Mouse (Mus musculus) limb, embryonic 13.5 days (tissue): ENCODE data around the gene Ano8. TPM values are rescaled to one million over a fixed set of nuclear protein-coding genes. Genes with fewer than 3 reads are reported as not detected.

Experiments used
- ATAC-seq: fragments of 200-750 bp; cut with Nextera tagmentation; 2 replicates; pipeline ENCODE4 v1.8.0; 2017; ENCODE audit warnings: low read depth, moderate number of reproducible peaks, moderate TSS enrichment; ENCODE audit not compliant: low FRiP score
- H3K27ac ChIP-seq: fragments of 300-500 bp; sonication (generic); 2 replicates; pipeline ENCODE4 v1.5.1; 2015; ENCODE audit warnings: inconsistent platforms, mild to moderate bottlenecking, moderate library complexity
- H3K27me3 ChIP-seq: fragments of 300-500 bp; sonication (generic); 2 replicates; pipeline ENCODE4 v1.6.1; 2015; ENCODE audit warnings: mild to moderate bottlenecking, inconsistent platforms
- H3K36me3 ChIP-seq: fragments of 300-500 bp; sonication (generic); 2 replicates; pipeline ENCODE4 v1.6.1; 2015; ENCODE audit warnings: inconsistent platforms, mild to moderate bottlenecking, moderate library complexity
- H3K4me1 ChIP-seq: fragments of 300-500 bp; sonication (generic); 2 replicates; pipeline ENCODE4 v1.6.1; 2015; ENCODE audit warnings: inconsistent platforms
- H3K4me2 ChIP-seq: fragments of 300-500 bp; sonication (generic); replicated peaks from 2 replicates; pipeline ENCODE4 v1.6.1; 2015; ENCODE audit warnings: inconsistent platforms, mild to moderate bottlenecking, moderate library complexity
- H3K4me3 ChIP-seq: fragments of 300-500 bp; sonication (generic); 2 replicates; pipeline ENCODE4 v1.5.1; 2015; ENCODE audit warnings: moderate library complexity, mild to moderate bottlenecking, inconsistent platforms
- H3K9ac ChIP-seq: fragments of 300-500 bp; sonication (generic); 2 replicates; pipeline ENCODE4 v1.6.1; 2015; ENCODE audit warnings: mild to moderate bottlenecking, inconsistent platforms
- H3K9me3 ChIP-seq: fragments of 300-500 bp; sonication (generic); 2 replicates; pipeline ENCODE4 v1.6.1; 2016; ENCODE audit warnings: inconsistent platforms
- WGBS: fragments of 180-500 bp; shearing (Covaris S2); methylation state at CpG from one replicate; pipeline ENCODE4 v1.1.7; 2015; 5-methylcytosine and 5-hydroxymethylcytosine counted together
- polyA plus RNA-seq: library from polyadenylated mRNA; unstranded; fragments of >200 nt; fragmentation: Nextera tagmentation; extraction: Ambion mirVana; gene quantifications from 2 replicates; pipeline ENCODE4 v1.2.1, GENCODE M21; 2015

Gene Ano8
- polyA plus RNA-seq, 1 experiment from 2014 or later, result 1.5 TPM

- no peaks in the 10 kb centered on the region for H3K9me3 ChIP-seq
These were observed 10.1 kb downstream of the Ano8 start for GRCm38 (mm10) chr8:71475702-71476075.

GRCm38 (mm10) chr8:71474785-71475701 lies 10.7 kb downstream of the Ano8 start:
- peak overlapping the region; percentile 65; the same call in 1 of the 2 replicates for H3K4me3 ChIP-seq
- ATAC-seq, result no peak
- H3K9ac ChIP-seq, result 0 out of 2 replicates have a peak overlapping the region, but pooled peaks have one; percentile 80
- H3K36me3 ChIP-seq, result peaks cover 61% of the 10 kb centered on the region
- H3K4me1 ChIP-seq, result peaks cover 31% of the 10 kb centered on the region
- peak overlapping the region; percentile 86; the same call in 1 of the 2 replicates for H3K4me2 ChIP-seq
- H3K9me3 ChIP-seq, result no peaks in the 10 kb centered on the region
- no peaks in the 10 kb centered on the region for H3K27me3 ChIP-seq
- H3K27ac ChIP-seq, result 0 out of 2 replicates have a peak overlapping the region, but pooled peaks have one; percentile 79
- WGBS, result 85% methylated on average over 25 of the region's 25 CpGs

More at GRCm38 (mm10) chr8:71475702-71476075, 10.1 kb downstream of the Ano8 start:
- Histone ChIP-seq H3K4me3 (peak overlapping the region; percentile 65), H3K4me1 (peaks cover 25% of the 10 kb centered on the region), H3K36me3 (peaks cover 67% of the 10 kb centered on the region), H3K27ac (peak overlapping the region; percentile 79; the same call in 1 of the 2 replicates), H3K9ac (peak overlapping the region; percentile 80), H3K4me2 (peak overlapping the region; percentile 86), H3K27me3 (no peaks in the 10 kb centered on the region)
- ATAC-seq, result 0 out of 2 replicates have a peak, but pooled peaks have one; percentile 4
- WGBS, result 16% methylated on average over 4 of the region's 4 CpGs

GRCm38 (mm10) chr8:71474344-71474743 lies 11.4 kb downstream of the Ano8 start:
- Histone ChIP-seq H3K9me3 (no peaks in the 10 kb centered on the region), H3K36me3 (peaks cover 54% of the 10 kb centered on the region), H3K27me3 (no peaks in the 10 kb centered on the region), H3K4me2 (no peak overlapping the region), H3K4me1 (peaks cover 37% of the 10 kb centered on the region), H3K27ac (no peak overlapping the region), H3K9ac (no peak overlapping the region), H3K4me3 (no peak overlapping the region)
- 97% methylated on average over 18 of the region's 18 CpGs for WGBS
- no peak for ATAC-seq

- Histone ChIP-seq H3K4me1 (peaks cover 37% of the 10 kb centered on the region), H3K27me3 (no peaks in the 10 kb centered on the region), H3K4me2 (no peak overlapping the region), H3K4me3 (no peak overlapping the region), H3K9me3 (no peaks in the 10 kb centered on the region), H3K9ac (no peak overlapping the region), H3K36me3 (peaks cover 47% of the 10 kb centered on the region), H3K27ac (no peak overlapping the region)
- WGBS, result 85% methylated on average over 8 of the region's 8 CpGs
- no peak for ATAC-seq
These were observed 13.0 kb downstream of the Ano8 start for GRCm38 (mm10) chr8:71472601-71473386.

GRCm38 (mm10) chr8:71471861-71472260 lies 13.9 kb downstream of the Ano8 start:
- 93% methylated on average over 17 of the region's 17 CpGs for WGBS
- Histone ChIP-seq H3K9ac (no peak overlapping the region), H3K36me3 (peaks cover 47% of the 10 kb centered on the region), H3K4me3 (no peak overlapping the region), H3K4me1 (peaks cover 28% of the 10 kb centered on the region), H3K9me3 (no peaks in the 10 kb centered on the region), H3K27me3 (no peaks in the 10 kb centered on the region), H3K27ac (no peak overlapping the region), H3K4me2 (no peak overlapping the region)
- ATAC-seq, result no peak

- Histone ChIP-seq H3K9me3 (no peaks in the 10 kb centered on the region), H3K36me3 (peaks cover 47% of the 10 kb centered on the region), H3K27me3 (no peaks in the 10 kb centered on the region), H3K9ac (no peak overlapping the region), H3K4me1 (peaks cover 26% of the 10 kb centered on the region), H3K27ac (no peak overlapping the region), H3K4me2 (peak overlapping the region; percentile 94; the same call in 1 of the 2 replicates), H3K4me3 (no peak overlapping the region)
- WGBS, result 75% methylated on average over 5 of the region's 5 CpGs
- no peak for ATAC-seq
These were observed 14.9 kb downstream of the Ano8 start for GRCm38 (mm10) chr8:71470913-71471255.

GRCm38 (mm10) chr8:71470146-71470912 lies 15.4 kb downstream of the Ano8 start:
- Histone ChIP-seq H3K4me2 (peak overlapping the region; percentile 94), H3K27ac (no peak overlapping the region), H3K9ac (peak overlapping the region; percentile 76), H3K9me3 (no peaks in the 10 kb centered on the region), H3K4me1 (peaks cover 26% of the 10 kb centered on the region), H3K27me3 (no peaks in the 10 kb centered on the region), H3K4me3 (peak overlapping the region; percentile 77), H3K36me3 (peaks cover 46% of the 10 kb centered on the region)
- WGBS, result 86% methylated on average over 3 of the region's 3 CpGs
- ATAC-seq, result no peak

GRCm38 (mm10) chr8:71469411-71469810 lies 16.4 kb downstream of the Ano8 start:
- WGBS, result 1% methylated on average over 24 of the region's 24 CpGs
- Histone ChIP-seq H3K9ac (peak overlapping the region; percentile 76), H3K27ac (0 out of 2 replicates have a peak overlapping the region, but pooled peaks have one; percentile 28), H3K9me3 (no peaks in the 10 kb centered on the region), H3K4me1 (peaks cover 26% of the 10 kb centered on the region), H3K4me3 (peak overlapping the region; percentile 77), H3K27me3 (no peaks in the 10 kb centered on the region), H3K36me3 (peaks cover 37% of the 10 kb centered on the region), H3K4me2 (peak overlapping the region; percentile 94)
- ATAC-seq, result peak; percentile 12; the same call in 1 of the 2 replicates

- WGBS, result 0% methylated on average over 51 of the region's 52 CpGs
- Histone ChIP-seq H3K9me3 (no peaks in the 10 kb centered on the region), H3K4me1 (peaks cover 31% of the 10 kb centered on the region), H3K9ac (peak within 1 kb of the TSS; percentile 76), H3K4me2 (peak within 1 kb of the TSS; percentile 94), H3K27ac (0 out of 2 replicates have a peak within 1 kb of the TSS, but pooled peaks have one; percentile 28), H3K4me3 (peak within 1 kb of the TSS; percentile 77), H3K36me3 (peaks cover 32% of the 10 kb centered on the region), H3K27me3 (no peaks in the 10 kb centered on the region)
- ATAC-seq, result peak; percentile 91
These were observed 16.8 kb downstream of the Ano8 start, which contains the start of gene Dda1 for GRCm38 (mm10) chr8:71468916-71469315. Gene Dda1 (plus strand): TSS chr8:71469199.

- Histone ChIP-seq H3K27me3 (no peaks in the 10 kb centered on the region), H3K9ac (no peak overlapping the region), H3K9me3 (no peaks in the 10 kb centered on the region), H3K27ac (no peak overlapping the region), H3K36me3 (peaks cover 23% of the 10 kb centered on the region), H3K4me3 (no peak overlapping the region), H3K4me2 (no peak overlapping the region), H3K4me1 (peaks cover 34% of the 10 kb centered on the region)
- ATAC-seq, result no peak
- 81% methylated on average over 1 of the region's 1 CpGs for WGBS
These were observed 17.8 kb downstream of the Ano8 start for GRCm38 (mm10) chr8:71468001-71468400.

- 91% methylated on average over 2 of the region's 2 CpGs for WGBS
- no peaks in the 10 kb centered on the region for H3K27me3 ChIP-seq
These were observed 18.6 kb downstream of the Ano8 start for GRCm38 (mm10) chr8:71467201-71467600.

More at GRCm38 (mm10) chr8:71467201-71467600, 18.6 kb downstream of the Ano8 start:
- H3K4me3 ChIP-seq, result no peak overlapping the region
- ATAC-seq, result no peak
- peaks cover 15% of the 10 kb centered on the region for H3K36me3 ChIP-seq
- no peak overlapping the region for H3K9ac ChIP-seq
- H3K4me1 ChIP-seq, result peaks cover 41% of the 10 kb centered on the region
- H3K4me2 ChIP-seq, result no peak overlapping the region
- H3K27ac ChIP-seq, result no peak overlapping the region
- H3K9me3 ChIP-seq, result no peaks in the 10 kb centered on the region
